In the genomic region with DNA sequence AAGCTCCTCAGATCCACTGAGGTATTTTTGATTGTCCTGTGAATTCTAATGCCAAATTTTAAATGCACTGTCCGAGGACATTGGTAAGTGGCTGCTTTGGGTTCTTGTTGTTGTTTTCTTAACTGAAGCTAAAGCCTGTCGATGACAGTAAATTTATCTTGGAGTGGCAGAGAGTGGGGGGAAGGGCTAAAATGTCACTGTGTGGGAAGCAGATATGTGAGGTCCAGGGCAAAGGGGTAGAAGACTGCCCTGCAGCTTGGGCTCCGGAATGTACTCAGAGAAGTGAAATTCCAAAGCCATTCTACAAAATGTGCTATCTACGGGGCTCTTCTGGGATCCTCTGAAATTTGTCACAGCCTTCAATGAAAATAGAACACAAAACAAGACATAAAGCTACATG, we compare ENCODE assay signal across 23 mouse cellular contexts.
DNase-seq lines count a peak whose midpoint lies in the region; ATAC-seq lines count a peak whose summit lies in the region.
"Had no signal": no experiment of that assay in that cellular context is flagged by ENCODE, and none has a peak within 500 bp of the region (broad histone marks: within the 10 kb centered on the region; RNA-seq: fewer than 3 reads in every experiment).

No protein-coding gene starts in this region.

- peak overlapping the region; percentile 66 for H3K9ac ChIP-seq in liver, embryonic 13.5 days
- H3K9ac ChIP-seq: heart, embryonic 15.5 days; neural tube, embryonic 15.5 days had no signal

- peak overlapping the region; percentile 48 for H3K4me2 ChIP-seq in liver, embryonic 13.5 days
- H3K4me2 ChIP-seq: heart, embryonic 15.5 days; neural tube, embryonic 15.5 days had no signal

- peak; percentile 98 for ATAC-seq in liver, embryonic 13.5 days (ENCODE audit: low read depth)
- ATAC-seq in megakaryocyte-erythroid progenitor cell, adult 5-6 weeks (replicated peaks; ENCODE audit: low FRiP score, low TSS enrichment, poor library complexity, severe bottlenecking), result peak; percentile 90
- ATAC-seq: forebrain, embryonic 16.5 days; hindbrain, postnatal 0 days; midbrain, embryonic 16.5 days had no signal

- H3K27ac ChIP-seq in liver, embryonic 13.5 days, result peak overlapping the region; percentile 89
- H3K27ac ChIP-seq: embryonic facial prominence, embryonic 10.5 days; heart, embryonic 15.5 days; hindbrain, embryonic 10.5 days; hindbrain, postnatal 0 days; neural tube, embryonic 15.5 days had no signal

- peak overlapping the region; percentile 46 for H3K4me3 ChIP-seq in erythroblast, embryonic 14.5 days (replicated peaks)
- H3K4me3 ChIP-seq in liver, embryonic 13.5 days (replicated peaks), result 0 out of 2 replicates have a peak overlapping the region, but pooled peaks have one; percentile 12
- H3K4me3 ChIP-seq: embryonic facial prominence, embryonic 10.5 days; heart, embryonic 15.5 days; hindbrain, embryonic 10.5 days; neural tube, embryonic 15.5 days had no signal

- H3K27me3 ChIP-seq in erythroblast, embryonic 14.5 days (ENCODE audit: control insufficient read depth), result peaks cover 9% of the 10 kb centered on the region
- H3K27me3 ChIP-seq in liver, embryonic 13.5 days, result no peaks in the 10 kb centered on the region
- H3K27me3 ChIP-seq: heart, embryonic 15.5 days; neural tube, embryonic 15.5 days had no signal

- 17% methylated on average over 4 of the region's 4 CpGs for WGBS in liver, embryonic 13.5 days (ENCODE audit: insufficient replicate concordance)

- peaks cover 4% of the 10 kb centered on the region; the same call in 1 of the 2 replicates for H3K9me3 ChIP-seq in erythroblast, embryonic 14.5 days (ENCODE audit: control insufficient read depth, low read length)
- no peaks in the 10 kb centered on the region for H3K9me3 ChIP-seq in liver, embryonic 13.5 days (replicated peaks)
- H3K9me3 ChIP-seq: embryonic facial prominence, embryonic 10.5 days; heart, embryonic 15.5 days; hindbrain, embryonic 10.5 days; neural tube, embryonic 15.5 days had no signal

- peaks cover 61% of the 10 kb centered on the region for H3K4me1 ChIP-seq in erythroblast, embryonic 14.5 days (ENCODE audit: control insufficient read depth)
- H3K4me1 ChIP-seq in liver, embryonic 13.5 days (replicated peaks), result peaks cover 55% of the 10 kb centered on the region

- DNase-seq in spleen, adult 12 weeks (ENCODE audit: low spot score), result peak; percentile 51
- DNase-seq in spleen, adult 18-20 months, result no peak
- peak; percentile 80 for DNase-seq in liver, embryonic 13.5 days
- no peak for DNase-seq in adrenal gland, adult 8-10 months
- DNase-seq in lung, postnatal 10 days, result no peak
- DNase-seq: adrenal gland, postnatal 10 days; cerebellum, adult 11-12 months; cerebellum, postnatal 36 days; gastrocnemius, postnatal 36 days; kidney, adult 2 months; kidney, postnatal 25 days; lung, postnatal 14 days; right cerebral cortex, postnatal 25 days; thymus, postnatal 36 days had no signal

- peaks cover 6% of the 10 kb centered on the region for H3K36me3 ChIP-seq in erythroblast, embryonic 14.5 days (ENCODE audit: control insufficient read depth)
- H3K36me3 ChIP-seq in liver, embryonic 13.5 days, result no peaks in the 10 kb centered on the region
- H3K36me3 ChIP-seq: embryonic facial prominence, embryonic 10.5 days; heart, embryonic 15.5 days; hindbrain, embryonic 10.5 days; neural tube, embryonic 15.5 days had no signal

Comparison
In these comparisons a context has a peak if more than half of its experiments do, and no peak if none do; other contexts are left out.
1. DNase-seq: peak in spleen, adult 12 weeks (single experiment) and liver, embryonic 13.5 days (single experiment); none in spleen, adult 18-20 months (0 of 2), adrenal gland, adult 8-10 months (single experiment) and lung, postnatal 10 days (single experiment).